Mouse (Mus musculus) hindbrain, embryonic 11.5 days (tissue): ENCODE measurements around the gene Mme. TPM values are rescaled to one million over a fixed set of nuclear protein-coding genes. Genes with fewer than 3 reads are reported as not detected.

Experiments
- ATAC-seq: fragments of 200-750 bp; cut with Nextera tagmentation; 2 replicates; pipeline ENCODE4 v1.8.0; 2017; ENCODE audit warnings: mild to moderate bottlenecking, moderate TSS enrichment, moderate library complexity; ENCODE audit not compliant: low FRiP score
- DNase-seq: peaks from one replicate; pipeline ENCODE4 v3.0.0-alpha.2; 2015; ENCODE audit warnings: low spot score
- H3K27ac ChIP-seq: fragments of 300-500 bp; sonication (generic); 2 replicates; pipeline ENCODE4 v1.5.1; 2014; ENCODE audit warnings: mild to moderate bottlenecking, low read depth, low read length
- H3K27me3 ChIP-seq: fragments of 300-500 bp; sonication (generic); 2 replicates; pipeline ENCODE4 v1.6.1; 2014; ENCODE audit warnings: mild to moderate bottlenecking, low read length, moderate library complexity, mixed read lengths; ENCODE audit not compliant: control insufficient read depth, insufficient read depth
- H3K36me3 ChIP-seq: fragments of 300-500 bp; sonication (generic); 2 replicates; pipeline ENCODE4 v1.6.1; 2014; ENCODE audit warnings: mild to moderate bottlenecking, low read length, moderate library complexity, mixed read lengths; ENCODE audit not compliant: control insufficient read depth, insufficient read depth
- H3K4me1 ChIP-seq: fragments of 300-500 bp; sonication (generic); replicated peaks from 2 replicates; pipeline ENCODE4 v1.6.1; 2014; ENCODE audit warnings: low read length, mixed read lengths; ENCODE audit not compliant: control insufficient read depth, insufficient read depth
- H3K4me2 ChIP-seq: fragments of 300-500 bp; sonication (generic); replicated peaks from 2 replicates; pipeline ENCODE4 v1.6.1; 2014; ENCODE audit warnings: mild to moderate bottlenecking, low read depth, low read length
- H3K4me3 ChIP-seq: fragments of 300-500 bp; sonication (generic); 2 replicates; pipeline ENCODE4 v1.5.1; 2014; ENCODE audit warnings: low read depth, low read length
- H3K9ac ChIP-seq: fragments of 300-500 bp; sonication (generic); 2 replicates; pipeline ENCODE4 v1.6.1; 2014; ENCODE audit warnings: low read depth, low read length
- H3K9me3 ChIP-seq: fragments of 300-500 bp; sonication (generic); 2 replicates; pipeline ENCODE4 v1.6.1; 2016; ENCODE audit warnings: low read length; ENCODE audit not compliant: control insufficient read depth
- WGBS: fragments of 180-500 bp; shearing (Covaris S2); extraction: QIAGEN DNeasy Blood & Tissue Kit; methylation state at CpG from one replicate; pipeline ENCODE4 v1.1.7; 2014; 5-methylcytosine and 5-hydroxymethylcytosine counted together
- polyA plus RNA-seq: library from polyadenylated mRNA; unstranded; fragments of >200 nt; fragmentation: Nextera tagmentation; extraction: Ambion mirVana; gene quantifications from 2 replicates; pipeline ENCODE4 v1.2.1, GENCODE M21; 2014

Gene Mme
- polyA plus RNA-seq, 1 experiment from 2014 or later: 26.0 TPM

DNA sequence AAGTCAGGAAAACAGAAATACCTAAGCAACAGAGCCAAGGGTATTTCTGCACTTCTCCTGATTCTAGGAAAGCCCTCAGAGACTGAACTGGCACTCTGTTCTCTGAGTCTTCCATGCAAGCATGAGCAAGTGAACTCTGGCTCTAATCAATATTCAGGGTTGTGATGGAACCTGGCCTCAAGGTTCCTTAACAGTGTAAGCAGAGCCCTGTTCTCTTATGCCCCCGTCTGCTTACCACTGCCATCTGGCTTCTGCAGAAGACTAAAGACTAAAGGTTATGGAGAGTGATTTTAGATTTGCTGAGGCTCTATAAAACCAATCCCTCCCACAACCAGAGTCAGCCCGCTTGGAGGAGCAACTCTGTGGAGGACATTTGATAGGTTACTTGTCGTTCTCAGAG is 99.2 kb downstream of the Mme start:
- ATAC-seq: no peak
- WGBS: 89% methylated on average over 3 of the region's 3 CpGs
- Histone ChIP-seq H3K4me2 (no peak overlapping the region), H3K9me3 (no peaks in the 10 kb centered on the region), H3K9ac (no peak overlapping the region), H3K4me1 (no peaks in the 10 kb centered on the region), H3K4me3 (no peak overlapping the region), H3K36me3 (no peaks in the 10 kb centered on the region), H3K27me3 (no peaks in the 10 kb centered on the region), H3K27ac (no peak overlapping the region)
- no peak for DNase-seq

DNA sequence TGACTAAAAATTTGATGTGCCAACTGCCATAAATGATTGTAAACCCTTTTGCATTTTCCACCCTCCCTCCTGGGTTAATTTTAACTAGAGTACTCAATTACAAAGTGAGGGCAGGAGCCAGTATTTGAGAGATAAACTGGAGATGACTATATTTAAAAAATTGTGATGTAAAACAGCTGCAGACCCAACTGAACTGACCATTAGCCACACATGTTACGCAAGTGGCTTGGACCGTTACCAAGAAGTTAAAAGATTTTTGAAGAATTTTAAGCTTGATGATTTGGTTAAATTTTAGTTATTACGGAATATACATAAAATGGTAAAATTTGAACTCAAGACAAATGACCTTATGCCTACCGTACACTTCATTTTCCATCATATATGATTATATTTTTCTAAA is 100.1 kb downstream of the Mme start:
- H3K9me3 ChIP-seq: no peaks in the 10 kb centered on the region
- H3K4me2 ChIP-seq: no peak overlapping the region
- DNase-seq: no peak
- no peak overlapping the region for H3K9ac ChIP-seq
- WGBS: 96% methylated on average over 4 of the region's 4 CpGs
- no peak overlapping the region for H3K4me3 ChIP-seq
- no peak overlapping the region for H3K27ac ChIP-seq
- no peak for ATAC-seq
- no peaks in the 10 kb centered on the region for H3K36me3 ChIP-seq
- H3K27me3 ChIP-seq: no peaks in the 10 kb centered on the region
- no peaks in the 10 kb centered on the region for H3K4me1 ChIP-seq

DNA sequence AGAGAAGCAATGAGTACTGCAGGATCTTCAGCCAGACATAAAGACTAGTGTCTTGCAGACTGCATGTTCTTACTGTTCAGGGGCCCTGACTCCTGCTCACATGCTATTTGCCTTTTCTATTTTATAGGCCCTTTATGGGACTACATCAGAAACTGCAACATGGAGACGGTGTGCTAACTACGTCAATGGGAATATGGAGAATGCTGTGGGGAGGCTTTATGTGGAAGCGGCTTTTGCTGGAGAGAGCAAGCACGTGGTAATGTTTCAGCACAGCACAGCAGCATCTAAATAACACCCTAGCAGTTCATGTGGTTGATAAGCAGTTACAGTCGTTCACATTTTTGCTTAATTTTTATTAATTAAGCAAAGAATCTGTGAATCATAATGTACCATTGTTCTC is 103.7 kb downstream of the Mme start:
- WGBS: 83% methylated on average over 5 of the region's 5 CpGs
- H3K27me3 ChIP-seq: no peaks in the 10 kb centered on the region

DNA sequence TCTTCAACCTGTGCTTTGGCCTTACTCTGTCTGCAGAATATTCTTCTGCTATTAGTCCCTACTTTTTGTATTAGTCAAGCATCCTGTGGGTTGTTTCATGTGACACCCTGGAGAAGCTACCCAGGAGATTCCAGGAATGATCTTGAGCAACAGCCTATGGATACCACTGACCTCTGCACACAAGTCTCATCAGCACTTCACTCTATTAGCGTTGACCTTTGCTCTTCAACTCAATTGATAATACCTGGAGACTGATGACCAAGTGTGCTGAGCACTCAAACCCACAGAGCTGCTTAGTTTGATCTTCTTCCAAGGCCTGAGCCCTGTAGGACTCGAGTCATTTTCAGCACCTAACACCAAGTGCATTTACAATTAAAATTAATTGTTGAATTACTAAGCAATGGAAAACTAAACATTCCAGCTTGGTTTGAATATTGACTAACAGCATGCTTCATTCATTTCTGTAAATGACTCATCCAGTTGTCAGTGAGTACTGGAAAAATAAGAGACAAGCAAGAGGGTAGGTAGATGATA is 107.6 kb downstream of the Mme start:
- no peak overlapping the region for H3K4me3 ChIP-seq
- DNase-seq: no peak
- no peak overlapping the region for H3K9ac ChIP-seq
- no peak overlapping the region for H3K27ac ChIP-seq
- no peaks in the 10 kb centered on the region for H3K36me3 ChIP-seq
- H3K4me1 ChIP-seq: no peaks in the 10 kb centered on the region
- ATAC-seq: no peak
- no peaks in the 10 kb centered on the region for H3K27me3 ChIP-seq
- 80% methylated on average over 2 of the region's 2 CpGs for WGBS
- no peaks in the 10 kb centered on the region for H3K9me3 ChIP-seq
- H3K4me2 ChIP-seq: no peak overlapping the region

More for the DNA sequence above, 103.7 kb downstream of the Mme start:
- Histone ChIP-seq H3K9ac (no peak overlapping the region), H3K27ac (no peak overlapping the region), H3K36me3 (no peaks in the 10 kb centered on the region), H3K4me3 (no peak overlapping the region), H3K9me3 (no peaks in the 10 kb centered on the region), H3K4me2 (no peak overlapping the region), H3K4me1 (no peaks in the 10 kb centered on the region)
- ATAC-seq (no peak), DNase-seq (no peak)

DNA sequence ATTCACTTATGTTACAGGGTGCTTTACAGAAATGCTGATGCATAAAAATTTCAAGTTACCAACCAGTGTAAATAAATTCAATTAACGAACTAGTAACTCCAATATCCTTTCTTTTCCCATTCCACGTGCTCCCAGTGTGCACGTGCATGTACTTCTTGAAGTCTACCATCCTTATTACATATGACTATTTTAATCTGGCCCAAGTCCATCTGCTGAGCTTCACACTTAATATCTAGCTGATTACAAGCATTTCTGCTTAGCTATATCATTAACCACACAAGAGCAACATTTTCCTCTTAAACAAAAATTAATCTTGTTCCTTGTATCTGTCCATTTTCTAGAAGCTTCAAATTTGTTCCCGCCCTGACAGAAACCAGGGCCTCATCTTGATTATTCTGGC is 108.9 kb downstream of the Mme start:
- H3K4me2 ChIP-seq: no peak overlapping the region
- no peaks in the 10 kb centered on the region for H3K36me3 ChIP-seq
- H3K4me1 ChIP-seq: no peaks in the 10 kb centered on the region
- no peak overlapping the region for H3K9ac ChIP-seq
- DNase-seq: no peak
- no peaks in the 10 kb centered on the region for H3K9me3 ChIP-seq
- no peak overlapping the region for H3K27ac ChIP-seq
- ATAC-seq: no peak
- H3K27me3 ChIP-seq: no peaks in the 10 kb centered on the region
- no peak overlapping the region for H3K4me3 ChIP-seq
- 94% methylated on average over 4 of the region's 4 CpGs for whole genome bisulfite sequencing

DNA sequence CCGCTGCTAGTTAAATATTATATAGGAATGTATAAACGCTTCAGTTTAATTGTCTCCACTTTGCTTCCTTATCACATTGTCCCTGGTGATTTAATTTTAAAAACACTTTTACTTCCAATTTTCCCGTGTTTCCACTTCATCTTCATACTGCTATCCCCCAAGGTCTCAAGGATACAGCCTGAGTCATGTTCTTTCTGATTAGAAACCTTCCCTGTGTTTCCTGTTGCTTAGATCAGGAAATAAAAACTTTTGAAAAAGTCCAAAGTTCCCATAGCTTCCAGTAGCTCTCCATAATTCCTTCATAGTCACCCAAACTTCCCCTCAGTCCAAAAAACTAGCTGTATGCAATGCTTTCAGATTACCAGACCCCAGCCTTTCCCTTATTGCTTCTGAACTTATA is 109.4 kb downstream of the Mme start:
- Histone ChIP-seq H3K27me3 (no peaks in the 10 kb centered on the region), H3K4me3 (no peak overlapping the region), H3K4me2 (no peak overlapping the region), H3K27ac (no peak overlapping the region), H3K9ac (no peak overlapping the region), H3K4me1 (no peaks in the 10 kb centered on the region), H3K36me3 (no peaks in the 10 kb centered on the region), H3K9me3 (no peaks in the 10 kb centered on the region)
- no peak for ATAC-seq
- DNase-seq: no peak
- 79% methylated on average over 3 of the region's 3 CpGs for WGBS

DNA sequence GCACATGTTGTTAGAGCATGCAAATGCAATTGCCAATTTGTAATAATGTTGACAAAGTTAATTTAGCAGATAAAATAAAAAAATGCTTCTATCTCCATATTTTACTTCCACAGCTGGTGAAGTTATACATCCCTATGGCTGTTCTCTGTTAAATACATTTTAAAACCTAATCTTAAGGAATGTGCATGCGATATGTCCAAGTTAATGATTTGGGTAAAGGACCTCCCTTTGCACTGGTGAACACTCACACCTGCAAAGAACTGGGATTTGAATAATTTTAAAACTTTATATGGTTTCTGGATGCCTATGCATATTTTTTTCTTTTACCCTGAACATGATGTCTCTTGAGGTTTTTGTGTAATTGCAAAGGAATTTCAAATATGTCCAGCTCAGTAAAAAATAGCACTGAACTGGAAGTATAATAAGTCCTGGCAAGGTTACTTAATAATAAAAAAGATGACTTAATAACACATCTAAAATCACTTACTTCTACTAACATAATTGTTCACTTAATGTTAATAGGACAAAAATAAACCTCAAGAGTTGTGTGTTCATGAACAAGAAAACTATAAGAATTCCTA is 110.4 kb downstream of the Mme start:
- no peak for ATAC-seq
- no peak overlapping the region for H3K27ac ChIP-seq
- 91% methylated on average over 1 of the region's 1 CpGs for WGBS
- H3K27me3 ChIP-seq: no peaks in the 10 kb centered on the region
- no peak overlapping the region for H3K9ac ChIP-seq
- no peaks in the 10 kb centered on the region for H3K9me3 ChIP-seq
- no peaks in the 10 kb centered on the region for H3K36me3 ChIP-seq
- no peak for DNase-seq
- no peak overlapping the region for H3K4me2 ChIP-seq
- no peak overlapping the region for H3K4me3 ChIP-seq
- H3K4me1 ChIP-seq: no peaks in the 10 kb centered on the region

DNA sequence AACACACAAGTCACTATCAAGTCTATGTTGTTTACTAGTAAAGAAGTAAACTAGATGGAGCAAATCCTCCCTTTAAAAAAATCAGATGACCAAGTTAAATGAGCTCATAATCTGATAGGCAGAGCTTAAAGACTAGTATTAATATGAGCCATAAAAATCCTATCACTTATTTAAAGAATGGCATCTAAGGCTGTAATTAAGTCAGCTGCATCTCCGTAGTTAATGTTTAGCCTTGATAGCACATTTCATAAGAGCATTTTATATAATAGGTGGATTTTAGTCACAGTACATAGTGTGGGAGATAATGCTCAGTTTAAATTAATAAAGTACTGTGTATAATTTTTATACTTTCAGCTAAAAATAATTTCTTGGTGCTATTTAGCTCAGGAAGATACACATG is 118.2 kb downstream of the Mme start:
- 89% methylated on average over 1 of the region's 1 CpGs for WGBS
- H3K4me1 ChIP-seq: no peaks in the 10 kb centered on the region
- no peaks in the 10 kb centered on the region for H3K9me3 ChIP-seq
- no peak overlapping the region for H3K4me3 ChIP-seq
- H3K36me3 ChIP-seq: no peaks in the 10 kb centered on the region
- no peak overlapping the region for H3K9ac ChIP-seq
- no peaks in the 10 kb centered on the region for H3K27me3 ChIP-seq
- DNase-seq (no peak), ATAC-seq (no peak)
- no peak overlapping the region for H3K4me2 ChIP-seq
- no peak overlapping the region for H3K27ac ChIP-seq

DNA sequence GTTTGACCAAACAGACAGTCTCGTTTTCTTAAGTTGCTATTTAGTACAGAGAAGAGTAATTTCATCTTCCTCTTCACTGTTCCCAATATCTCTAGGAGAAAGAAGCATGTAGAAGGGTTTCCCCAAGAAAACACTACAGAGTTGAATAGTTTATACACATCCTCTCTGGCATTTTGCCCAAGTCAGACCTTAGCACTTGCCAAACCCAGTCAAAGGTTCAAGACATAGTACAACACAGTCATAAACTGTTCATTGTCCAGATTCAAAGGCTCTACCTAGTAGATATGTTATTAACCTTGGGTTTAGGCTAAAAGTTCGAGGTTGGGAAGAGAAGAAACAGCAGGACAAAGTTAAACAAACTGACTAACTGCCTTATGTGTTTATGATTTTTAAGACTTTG is 143.7 kb downstream of the Mme start:
- H3K4me1 ChIP-seq: no peaks in the 10 kb centered on the region
- no peaks in the 10 kb centered on the region for H3K36me3 ChIP-seq
- ATAC-seq: no peak
- no peak for DNase-seq
- no peak overlapping the region for H3K27ac ChIP-seq
- WGBS: 69% methylated on average over 2 of the region's 2 CpGs
- H3K27me3 ChIP-seq: no peaks in the 10 kb centered on the region
- no peak overlapping the region for H3K4me3 ChIP-seq
- H3K4me2 ChIP-seq: no peak overlapping the region
- no peak overlapping the region for H3K9ac ChIP-seq
- H3K9me3 ChIP-seq: no peaks in the 10 kb centered on the region
